Mouse (Mus musculus): ENCODE data around the gene Gm3248. TPM values are rescaled to one million over a fixed set of nuclear protein-coding genes. Genes with fewer than 3 reads are reported as not detected.
"Not testable (repeated sequence)": the region's sequence is repeated elsewhere in the genome, so short reads cannot be mapped to it uniquely, and the experiment has no call there.

The Gm3248 gene
- 0.51 and 0.94 TPM in 2 replicates for polyA plus RNA-seq (2015; fragmentation: Nextera tagmentation; extraction: Ambion mirVana)

DNA sequence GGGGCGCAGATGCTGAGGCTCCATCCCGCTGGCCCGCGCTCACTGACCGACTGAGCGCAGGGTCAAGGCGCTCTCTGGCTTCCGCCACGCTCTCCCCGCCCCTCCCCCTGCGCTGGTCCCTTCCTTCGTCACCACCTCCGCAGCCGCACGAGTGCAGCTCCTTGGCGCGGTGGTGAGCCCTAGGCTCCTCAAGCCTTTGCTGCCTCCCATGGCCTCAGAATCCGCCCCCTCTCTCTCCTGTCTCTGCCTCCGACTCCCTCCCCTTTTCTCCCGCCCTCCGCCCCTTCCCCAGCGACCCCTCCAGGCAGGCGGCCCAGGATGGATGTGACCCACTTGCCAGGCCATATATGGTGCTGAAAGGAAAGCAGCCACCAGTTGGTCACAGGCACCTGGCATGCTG lies at the start of gene Gm3248:
Gene Gm3248 (minus strand): TSS at position 111 of the 400 bp plus-strand sequence.
- ATAC-seq (ENCODE audit: insufficient read depth, low FRiP score); H3K4me1 ChIP-seq (ENCODE audit: control insufficient read depth, insufficient read depth, low read length); H3K9me3 ChIP-seq (replicated peaks; ENCODE audit: control insufficient read depth, low read length); H3K36me3 ChIP-seq (ENCODE audit: control insufficient read depth, insufficient read depth, low read length); H3K27me3 ChIP-seq (ENCODE audit: control insufficient read depth, insufficient read depth, low read length); H3K27ac ChIP-seq (ENCODE audit: low read length): not testable (repeated sequence)
- H3K4me2 ChIP-seq (ENCODE audit: low read depth, low read length) = peak within 1 kb of the TSS; percentile 62
- H3K9ac ChIP-seq (ENCODE audit: low read length) = peak within 1 kb of the TSS; percentile 62
- WGBS = under 1% methylated on average over 11 of the region's 23 CpGs
- H3K4me3 ChIP-seq (replicated peaks; ENCODE audit: low read length) = peak within 1 kb of the TSS; percentile 47

DNA sequence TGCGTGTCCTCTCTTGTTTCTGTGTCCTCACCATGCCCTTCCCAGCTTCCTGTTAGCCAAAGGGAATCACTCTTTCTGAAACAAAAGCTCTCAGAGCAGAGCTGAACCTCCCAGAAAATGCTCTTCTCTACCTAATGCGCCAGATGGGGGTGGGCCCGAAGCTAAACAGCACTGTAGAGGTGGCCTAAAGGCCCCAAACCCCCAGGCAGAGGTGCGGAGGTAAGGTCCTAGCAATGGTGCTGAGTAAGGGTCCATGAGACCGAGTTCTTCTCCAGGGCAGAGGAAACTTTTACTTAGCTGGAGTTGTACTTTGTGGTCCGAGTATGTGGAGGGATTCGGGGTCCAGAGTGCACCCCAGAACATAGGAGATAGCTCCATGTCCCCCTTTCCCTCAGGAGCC lies 25.6 kb upstream of the Gm3248 start:
- H3K4me1 ChIP-seq (ENCODE audit: control insufficient read depth, insufficient read depth, low read length); ATAC-seq (ENCODE audit: insufficient read depth, low FRiP score); H3K4me3 ChIP-seq (replicated peaks; ENCODE audit: low read length); H3K36me3 ChIP-seq (ENCODE audit: control insufficient read depth, insufficient read depth, low read length); H3K27ac ChIP-seq (ENCODE audit: low read length); H3K4me2 ChIP-seq (ENCODE audit: low read depth, low read length); H3K9me3 ChIP-seq (replicated peaks; ENCODE audit: control insufficient read depth, low read length); H3K27me3 ChIP-seq (ENCODE audit: control insufficient read depth, insufficient read depth, low read length); H3K9ac ChIP-seq (ENCODE audit: low read length): not testable (repeated sequence)
- WGBS = 57% methylated on average over 4 of the region's 7 CpGs

- H3K4me1 ChIP-seq (ENCODE audit: control insufficient read depth, insufficient read depth, low read length); H3K36me3 ChIP-seq (ENCODE audit: control insufficient read depth, insufficient read depth, low read length); H3K4me3 ChIP-seq (replicated peaks; ENCODE audit: low read length); H3K27ac ChIP-seq (ENCODE audit: low read length); H3K27me3 ChIP-seq (ENCODE audit: control insufficient read depth, insufficient read depth, low read length); H3K9me3 ChIP-seq (replicated peaks; ENCODE audit: control insufficient read depth, low read length); H3K9ac ChIP-seq (ENCODE audit: low read length); ATAC-seq (ENCODE audit: insufficient read depth, low FRiP score); H3K4me2 ChIP-seq (ENCODE audit: low read depth, low read length): not testable (repeated sequence)
- 73% methylated on average over 2 of the region's 2 CpGs for whole genome bisulfite sequencing
Measured at GRCm38 (mm10) chr14:5979037-5979436, 17.5 kb upstream of the Gm3248 start, which contains the start of gene Gm3453. Gene Gm3453 (minus strand): TSS chr14:5979137.

DNA sequence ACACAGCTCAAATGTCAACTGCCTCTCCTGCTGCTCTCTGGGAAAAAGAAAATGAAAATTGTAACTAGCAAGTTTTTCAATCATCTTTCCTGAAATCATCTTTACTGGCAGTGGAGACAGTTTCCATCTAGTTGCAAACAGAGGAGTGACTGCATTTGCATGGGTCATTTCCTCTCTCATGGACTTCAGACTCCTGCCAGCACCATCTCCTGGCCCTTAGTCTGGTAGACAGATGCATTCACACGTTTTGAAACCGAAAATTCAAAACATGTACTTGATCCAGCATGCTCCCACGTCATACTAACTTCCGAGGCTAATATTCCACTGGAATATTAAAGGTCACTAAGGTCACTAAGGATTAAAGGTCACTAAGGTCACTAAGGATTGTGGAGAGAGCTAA lies 896 bp upstream of the Gm3248 start:
- ATAC-seq (ENCODE audit: insufficient read depth, low FRiP score); H3K9ac ChIP-seq (ENCODE audit: low read length); H3K4me3 ChIP-seq (replicated peaks; ENCODE audit: low read length); H3K4me1 ChIP-seq (ENCODE audit: control insufficient read depth, insufficient read depth, low read length); H3K27me3 ChIP-seq (ENCODE audit: control insufficient read depth, insufficient read depth, low read length); H3K4me2 ChIP-seq (ENCODE audit: low read depth, low read length); H3K9me3 ChIP-seq (replicated peaks; ENCODE audit: control insufficient read depth, low read length); H3K36me3 ChIP-seq (ENCODE audit: control insufficient read depth, insufficient read depth, low read length); H3K27ac ChIP-seq (ENCODE audit: low read length): not testable (repeated sequence)
- WGBS = 51% methylated on average over 4 of the region's 4 CpGs

DNA sequence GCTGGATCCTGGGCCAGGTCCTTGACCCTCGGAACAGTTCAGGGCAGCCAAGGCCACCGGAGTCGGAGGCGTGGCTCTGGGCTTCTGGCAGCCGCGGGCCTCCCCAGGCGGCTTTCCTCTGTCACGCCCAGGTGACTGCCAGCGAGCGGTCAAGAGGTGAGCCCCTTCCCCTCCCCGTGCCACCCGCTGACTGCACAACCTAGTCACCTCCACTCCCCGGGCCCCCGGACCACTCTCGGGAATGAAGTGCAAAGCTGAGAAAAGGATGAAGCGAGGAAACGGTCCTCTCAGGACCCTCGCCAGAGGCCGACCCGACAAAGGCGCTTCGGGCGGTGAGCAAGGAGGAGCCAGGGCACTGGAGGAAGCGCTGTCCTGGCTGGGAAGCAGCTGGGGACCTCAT lies 443 bp downstream of the Gm3248 start:
- Histone ChIP-seq H3K4me3 (replicated peaks; ENCODE audit: low read length) (peak overlapping the region; percentile 47), H3K4me2 (ENCODE audit: low read depth, low read length) (peak overlapping the region; percentile 62), H3K9ac (ENCODE audit: low read length) (peak overlapping the region; percentile 62)
- not testable (repeated sequence) for H3K4me1 ChIP-seq (ENCODE audit: control insufficient read depth, insufficient read depth, low read length); ATAC-seq (ENCODE audit: insufficient read depth, low FRiP score); H3K36me3 ChIP-seq (ENCODE audit: control insufficient read depth, insufficient read depth, low read length); H3K27me3 ChIP-seq (ENCODE audit: control insufficient read depth, insufficient read depth, low read length); H3K27ac ChIP-seq (ENCODE audit: low read length); H3K9me3 ChIP-seq (replicated peaks; ENCODE audit: control insufficient read depth, low read length)
- WGBS = 1% methylated on average over 23 of the region's 24 CpGs

GRCm38 (mm10) chr14:5960479-5960878 lies 1.1 kb downstream of the Gm3248 start:
- not testable (repeated sequence) for H3K4me2 ChIP-seq (ENCODE audit: low read depth, low read length); H3K4me3 ChIP-seq (replicated peaks; ENCODE audit: low read length); H3K9me3 ChIP-seq (replicated peaks; ENCODE audit: control insufficient read depth, low read length); H3K4me1 ChIP-seq (ENCODE audit: control insufficient read depth, insufficient read depth, low read length); H3K9ac ChIP-seq (ENCODE audit: low read length); H3K27me3 ChIP-seq (ENCODE audit: control insufficient read depth, insufficient read depth, low read length); ATAC-seq (ENCODE audit: insufficient read depth, low FRiP score); H3K36me3 ChIP-seq (ENCODE audit: control insufficient read depth, insufficient read depth, low read length); H3K27ac ChIP-seq (ENCODE audit: low read length)
- WGBS = 0% methylated on average over 3 of the region's 10 CpGs

DNA sequence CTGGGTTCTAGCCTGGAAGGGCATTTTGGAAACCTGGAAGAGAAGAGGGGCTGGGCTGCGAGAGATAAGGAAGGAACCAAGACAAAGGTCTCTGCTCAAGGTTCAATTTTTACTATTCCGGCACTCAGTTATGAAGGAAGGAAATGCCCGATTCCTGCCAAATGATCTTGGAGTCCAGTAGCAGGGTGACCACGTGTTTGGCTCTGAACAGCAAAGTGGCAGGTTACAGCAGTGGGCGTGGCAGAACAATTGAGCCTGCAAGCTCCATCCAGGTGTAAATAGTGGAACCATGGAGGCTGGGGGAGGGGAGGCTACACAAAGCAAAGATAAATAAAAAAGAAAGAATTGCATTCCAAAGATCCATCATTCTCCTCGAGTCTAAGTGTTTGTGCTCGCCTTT lies 38.3 kb downstream of the Gm3248 start:
- 66% methylated on average over 7 of the region's 7 CpGs for WGBS
- H3K36me3 ChIP-seq (ENCODE audit: control insufficient read depth, insufficient read depth, low read length); H3K4me1 ChIP-seq (ENCODE audit: control insufficient read depth, insufficient read depth, low read length); ATAC-seq (ENCODE audit: insufficient read depth, low FRiP score); H3K4me2 ChIP-seq (ENCODE audit: low read depth, low read length); H3K27me3 ChIP-seq (ENCODE audit: control insufficient read depth, insufficient read depth, low read length); H3K27ac ChIP-seq (ENCODE audit: low read length); H3K9ac ChIP-seq (ENCODE audit: low read length); H3K9me3 ChIP-seq (replicated peaks; ENCODE audit: control insufficient read depth, low read length); H3K4me3 ChIP-seq (replicated peaks; ENCODE audit: low read length): not testable (repeated sequence)

GRCm38 (mm10) chr14:5918330-5918942 lies 43.1 kb downstream of the Gm3248 start:
- not testable (repeated sequence) for H3K27me3 ChIP-seq (ENCODE audit: control insufficient read depth, insufficient read depth, low read length); H3K9ac ChIP-seq (ENCODE audit: low read length); ATAC-seq (ENCODE audit: insufficient read depth, low FRiP score); H3K4me3 ChIP-seq (replicated peaks; ENCODE audit: low read length); H3K4me1 ChIP-seq (ENCODE audit: control insufficient read depth, insufficient read depth, low read length); H3K36me3 ChIP-seq (ENCODE audit: control insufficient read depth, insufficient read depth, low read length); H3K27ac ChIP-seq (ENCODE audit: low read length); H3K4me2 ChIP-seq (ENCODE audit: low read depth, low read length); H3K9me3 ChIP-seq (replicated peaks; ENCODE audit: control insufficient read depth, low read length)
- 78% methylated on average over 4 of the region's 4 CpGs for WGBS

DNA sequence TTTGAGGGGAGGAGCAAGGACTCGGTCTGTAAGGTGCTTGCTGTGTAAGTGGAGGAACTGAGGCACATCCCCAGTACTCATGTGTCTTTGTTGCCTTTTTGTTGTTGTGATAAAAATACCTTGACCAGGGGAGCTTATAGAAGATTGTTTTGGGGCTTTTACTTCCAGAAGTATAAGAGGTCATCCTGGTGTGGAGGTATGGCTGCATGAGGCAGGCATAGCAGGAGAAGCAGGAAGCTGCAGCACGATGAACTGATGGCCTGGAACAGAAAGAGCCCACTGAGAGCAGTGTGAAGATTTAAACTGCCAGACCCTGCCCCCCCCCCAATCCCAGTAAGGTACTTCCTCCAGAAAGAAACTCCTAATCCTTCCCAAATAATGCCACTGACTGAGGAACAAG lies 47.8 kb downstream of the Gm3248 start:
- not testable (repeated sequence) for H3K27me3 ChIP-seq (ENCODE audit: control insufficient read depth, insufficient read depth, low read length); H3K4me2 ChIP-seq (ENCODE audit: low read depth, low read length); H3K9me3 ChIP-seq (replicated peaks; ENCODE audit: control insufficient read depth, low read length); H3K36me3 ChIP-seq (ENCODE audit: control insufficient read depth, insufficient read depth, low read length); H3K4me3 ChIP-seq (replicated peaks; ENCODE audit: low read length); H3K27ac ChIP-seq (ENCODE audit: low read length); ATAC-seq (ENCODE audit: insufficient read depth, low FRiP score); H3K9ac ChIP-seq (ENCODE audit: low read length); H3K4me1 ChIP-seq (ENCODE audit: control insufficient read depth, insufficient read depth, low read length)
- WGBS = 88% methylated on average over 2 of the region's 2 CpGs
